Mouse (Mus musculus): ENCODE data around the gene Atcay. TPM values are rescaled to one million over a fixed set of nuclear protein-coding genes. Genes with fewer than 3 reads are reported as not detected.

The Atcay gene
- polyA plus RNA-seq, 1 experiment from 2014 or later = not detected

GRCm38 (mm10) chr10:81192270-81192967 is 38.2 kb downstream of the Atcay start:
- Histone ChIP-seq H3K27me3 (replicated peaks; ENCODE audit: control insufficient read depth, insufficient read depth, low read length) (peaks cover 29% of the 10 kb centered on the region), H3K4me1 (replicated peaks; ENCODE audit: control insufficient read depth, insufficient read depth, low read length) (peaks cover 36% of the 10 kb centered on the region)

GRCm38 (mm10) chr10:81191342-81191982 is 39.2 kb downstream of the Atcay start:
- peaks cover 24% of the 10 kb centered on the region; the same call in 1 of the 2 replicates for H3K36me3 ChIP-seq (ENCODE audit: control insufficient read depth, insufficient read depth, low read length)
- H3K27me3 ChIP-seq (replicated peaks; ENCODE audit: control insufficient read depth, insufficient read depth, low read length) = peaks cover 20% of the 10 kb centered on the region
- peaks cover 36% of the 10 kb centered on the region for H3K4me1 ChIP-seq (replicated peaks; ENCODE audit: control insufficient read depth, insufficient read depth, low read length)
- H3K9ac ChIP-seq (ENCODE audit: low read depth, low read length) = peak overlapping the region; percentile 86; the same call in 1 of the 2 replicates
- ATAC-seq (replicated peaks; ENCODE audit: low FRiP score) (no peak), DNase-seq (ENCODE audit: low spot score) (no peak)
- peak overlapping the region; percentile 21; the same call in 1 of the 2 replicates for H3K27ac ChIP-seq (ENCODE audit: low read depth, low read length)
- peak overlapping the region; percentile 64 for H3K4me3 ChIP-seq (ENCODE audit: low read depth, low read length)
- WGBS = 75% methylated on average over 18 of the region's 18 CpGs
- H3K9me3 ChIP-seq (ENCODE audit: control insufficient read depth, low read length) = no peaks in the 10 kb centered on the region
- peak overlapping the region; percentile 99 for H3K4me2 ChIP-seq

More at GRCm38 (mm10) chr10:81192270-81192967, 38.2 kb downstream of the Atcay start:
- Histone ChIP-seq H3K9ac (ENCODE audit: low read depth, low read length) (peak overlapping the region; percentile 86), H3K36me3 (ENCODE audit: control insufficient read depth, insufficient read depth, low read length) (peaks cover 18% of the 10 kb centered on the region; the same call in 1 of the 2 replicates), H3K27ac (ENCODE audit: low read depth, low read length) (peak overlapping the region; percentile 85), H3K4me2 (peak overlapping the region; percentile 99), H3K4me3 (ENCODE audit: low read depth, low read length) (peak overlapping the region; percentile 64), H3K9me3 (ENCODE audit: control insufficient read depth, low read length) (no peaks in the 10 kb centered on the region)
- peak; percentile 86 for ATAC-seq (replicated peaks; ENCODE audit: low FRiP score)
- WGBS = 1% methylated on average over 93 of the region's 93 CpGs
- DNase-seq (ENCODE audit: low spot score) = peak; percentile 82

- ATAC-seq (replicated peaks; ENCODE audit: low FRiP score) (no peak), DNase-seq (ENCODE audit: low spot score) (no peak)
- peaks cover 26% of the 10 kb centered on the region; the same call in 1 of the 2 replicates for H3K36me3 ChIP-seq (ENCODE audit: control insufficient read depth, insufficient read depth, low read length)
- WGBS = 53% methylated on average over 6 of the region's 6 CpGs
- peak overlapping the region; percentile 21 for H3K27ac ChIP-seq (ENCODE audit: low read depth, low read length)
- no peak overlapping the region for H3K4me3 ChIP-seq (ENCODE audit: low read depth, low read length)
- H3K9ac ChIP-seq (ENCODE audit: low read depth, low read length) = no peak overlapping the region
- peaks cover 36% of the 10 kb centered on the region for H3K4me1 ChIP-seq (replicated peaks; ENCODE audit: control insufficient read depth, insufficient read depth, low read length)
- H3K4me2 ChIP-seq = no peak overlapping the region
- H3K27me3 ChIP-seq (replicated peaks; ENCODE audit: control insufficient read depth, insufficient read depth, low read length) = peaks cover 15% of the 10 kb centered on the region
- H3K9me3 ChIP-seq (ENCODE audit: control insufficient read depth, low read length) = no peaks in the 10 kb centered on the region
Observed at GRCm38 (mm10) chr10:81190912-81191321, 39.7 kb downstream of the Atcay start.

DNA sequence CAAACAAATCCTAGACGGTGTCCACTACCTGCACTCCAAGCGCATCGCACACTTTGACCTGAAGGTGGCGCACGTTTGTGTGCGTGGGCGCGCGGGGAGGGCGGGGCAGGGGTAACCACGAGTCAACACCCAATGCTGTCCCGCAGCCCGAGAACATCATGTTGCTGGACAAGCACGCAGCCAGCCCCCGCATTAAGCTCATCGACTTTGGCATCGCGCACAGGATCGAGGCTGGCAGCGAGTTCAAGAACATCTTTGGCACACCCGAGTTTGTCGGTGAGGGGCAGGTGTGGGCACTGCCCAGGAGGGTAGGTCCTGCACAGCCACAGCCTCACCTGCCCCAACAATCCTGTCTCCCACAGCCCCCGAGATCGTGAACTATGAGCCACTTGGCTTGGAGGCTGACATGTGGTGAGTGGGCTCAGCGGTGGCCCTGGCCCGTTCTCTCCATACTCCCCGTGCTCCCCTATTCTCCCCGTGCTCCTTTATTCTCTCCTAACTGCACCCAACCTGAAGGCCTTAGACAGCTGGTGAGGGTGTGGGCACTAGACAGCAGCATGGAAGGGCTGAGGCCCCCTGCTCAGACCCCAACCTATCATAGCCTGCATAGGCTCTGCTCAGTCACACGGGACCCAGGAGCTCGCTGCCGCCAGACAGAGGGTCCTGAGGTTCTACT is 40.3 kb downstream of the Atcay start:
- Histone ChIP-seq H3K4me3 (ENCODE audit: low read depth, low read length) (no peak overlapping the region), H3K27ac (ENCODE audit: low read depth, low read length) (peak overlapping the region; percentile 21), H3K27me3 (replicated peaks; ENCODE audit: control insufficient read depth, insufficient read depth, low read length) (peaks cover 15% of the 10 kb centered on the region), H3K9ac (ENCODE audit: low read depth, low read length) (no peak overlapping the region), H3K9me3 (ENCODE audit: control insufficient read depth, low read length) (no peaks in the 10 kb centered on the region), H3K4me2 (no peak overlapping the region), H3K36me3 (ENCODE audit: control insufficient read depth, insufficient read depth, low read length) (peaks cover 26% of the 10 kb centered on the region; the same call in 1 of the 2 replicates), H3K4me1 (replicated peaks; ENCODE audit: control insufficient read depth, insufficient read depth, low read length) (peaks cover 36% of the 10 kb centered on the region)
- DNase-seq (ENCODE audit: low spot score) = no peak
- WGBS = 71% methylated on average over 31 of the region's 31 CpGs
- ATAC-seq (replicated peaks; ENCODE audit: low FRiP score) = no peak

DNA sequence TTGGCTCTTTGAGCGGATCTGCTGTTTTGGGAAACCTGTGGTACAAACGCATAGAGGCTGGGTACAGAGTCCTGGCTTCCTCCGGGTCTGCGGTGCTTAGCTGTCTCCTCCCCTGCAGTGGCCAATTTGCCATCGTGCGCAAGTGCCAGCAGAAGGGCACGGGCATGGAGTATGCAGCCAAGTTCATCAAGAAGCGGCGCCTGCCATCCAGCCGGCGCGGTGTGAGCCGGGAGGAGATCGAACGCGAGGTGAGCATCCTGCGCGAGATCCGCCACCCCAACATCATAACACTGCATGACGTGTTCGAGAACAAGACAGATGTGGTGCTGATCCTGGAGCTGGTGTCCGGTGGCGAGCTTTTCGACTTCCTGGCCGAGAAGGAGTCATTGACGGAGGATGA is 40.8 kb downstream of the Atcay start:
- no peak for ATAC-seq (replicated peaks; ENCODE audit: low FRiP score)
- H3K36me3 ChIP-seq (ENCODE audit: control insufficient read depth, insufficient read depth, low read length) = peaks cover 29% of the 10 kb centered on the region; the same call in 1 of the 2 replicates
- no peak overlapping the region for H3K9ac ChIP-seq (ENCODE audit: low read depth, low read length)
- no peak overlapping the region for H3K27ac ChIP-seq (ENCODE audit: low read depth, low read length)
- WGBS = 82% methylated on average over 26 of the region's 26 CpGs
- peaks cover 11% of the 10 kb centered on the region for H3K27me3 ChIP-seq (replicated peaks; ENCODE audit: control insufficient read depth, insufficient read depth, low read length)
- peaks cover 39% of the 10 kb centered on the region for H3K4me1 ChIP-seq (replicated peaks; ENCODE audit: control insufficient read depth, insufficient read depth, low read length)
- H3K4me2 ChIP-seq = no peak overlapping the region
- H3K4me3 ChIP-seq (ENCODE audit: low read depth, low read length) = no peak overlapping the region
- H3K9me3 ChIP-seq (ENCODE audit: control insufficient read depth, low read length) = no peaks in the 10 kb centered on the region
- no peak for DNase-seq (ENCODE audit: low spot score)

- H3K9ac ChIP-seq (ENCODE audit: low read depth, low read length) = no peak overlapping the region
- H3K27me3 ChIP-seq (replicated peaks; ENCODE audit: control insufficient read depth, insufficient read depth, low read length) = no peaks in the 10 kb centered on the region
- H3K36me3 ChIP-seq (ENCODE audit: control insufficient read depth, insufficient read depth, low read length) = peaks cover 32% of the 10 kb centered on the region
- ATAC-seq (replicated peaks; ENCODE audit: low FRiP score) (no peak), DNase-seq (ENCODE audit: low spot score) (no peak)
- no peak overlapping the region for H3K4me2 ChIP-seq
- 93% methylated on average over 9 of the region's 9 CpGs for WGBS
- no peaks in the 10 kb centered on the region for H3K9me3 ChIP-seq (ENCODE audit: control insufficient read depth, low read length)
- peaks cover 26% of the 10 kb centered on the region for H3K4me1 ChIP-seq (replicated peaks; ENCODE audit: control insufficient read depth, insufficient read depth, low read length)
- no peak overlapping the region for H3K27ac ChIP-seq (ENCODE audit: low read depth, low read length)
- H3K4me3 ChIP-seq (ENCODE audit: low read depth, low read length) = no peak overlapping the region
Observed at GRCm38 (mm10) chr10:81187161-81187560, 43.5 kb downstream of the Atcay start.

- peak overlapping the region; percentile 7; the same call in 1 of the 2 replicates for H3K4me2 ChIP-seq
- no peak for DNase-seq (ENCODE audit: low spot score)
- peaks cover 44% of the 10 kb centered on the region for H3K36me3 ChIP-seq (ENCODE audit: control insufficient read depth, insufficient read depth, low read length)
- 51% methylated on average over 4 of the region's 4 CpGs for WGBS
- H3K4me3 ChIP-seq (ENCODE audit: low read depth, low read length) = no peak overlapping the region
- H3K27me3 ChIP-seq (replicated peaks; ENCODE audit: control insufficient read depth, insufficient read depth, low read length) = no peaks in the 10 kb centered on the region
- H3K9ac ChIP-seq (ENCODE audit: low read depth, low read length) = no peak overlapping the region
- peaks cover 11% of the 10 kb centered on the region for H3K4me1 ChIP-seq (replicated peaks; ENCODE audit: control insufficient read depth, insufficient read depth, low read length)
- H3K9me3 ChIP-seq (ENCODE audit: control insufficient read depth, low read length) = no peaks in the 10 kb centered on the region
- peak overlapping the region; percentile 11; the same call in 1 of the 2 replicates for H3K27ac ChIP-seq (ENCODE audit: low read depth, low read length)
- ATAC-seq (replicated peaks; ENCODE audit: low FRiP score) = no peak
Observed at GRCm38 (mm10) chr10:81184765-81185164, 45.9 kb downstream of the Atcay start.

GRCm38 (mm10) chr10:81183805-81184204 is 46.8 kb downstream of the Atcay start, which contains the start of gene 4930442H23Rik:
TSS of gene 4930442H23Rik (minus strand) at chr10:81183849.
- Histone ChIP-seq H3K4me3 (ENCODE audit: low read depth, low read length) (peak within 1 kb of the TSS; percentile 65), H3K4me1 (replicated peaks; ENCODE audit: control insufficient read depth, insufficient read depth, low read length) (peaks cover 19% of the 10 kb centered on the region), H3K27me3 (replicated peaks; ENCODE audit: control insufficient read depth, insufficient read depth, low read length) (no peaks in the 10 kb centered on the region), H3K27ac (ENCODE audit: low read depth, low read length) (peak within 1 kb of the TSS; percentile 78), H3K9ac (ENCODE audit: low read depth, low read length) (peak within 1 kb of the TSS; percentile 73), H3K4me2 (peak within 1 kb of the TSS; percentile 82), H3K36me3 (ENCODE audit: control insufficient read depth, insufficient read depth, low read length) (peaks cover 52% of the 10 kb centered on the region), H3K9me3 (ENCODE audit: control insufficient read depth, low read length) (no peaks in the 10 kb centered on the region)
- 71% methylated on average over 5 of the region's 5 CpGs for WGBS
- DNase-seq (ENCODE audit: low spot score) (no peak), ATAC-seq (replicated peaks; ENCODE audit: low FRiP score) (no peak)

All from liver, embryonic 11.5 days (tissue).